Mouse (Mus musculus) retina, adult 2 months (tissue): Measurements from ENCODE around the gene Lsm14b.

Experiments used
- DNase-seq: peaks from one replicate; pipeline ENCODE4 v3.0.0-alpha.2; 2012; ENCODE audit warnings: low read depth, low spot score

Gene Lsm14b

GRCm38 (mm10) chr2:180024401-180025098 is at the start of gene Lsm14b:
Lsm14b (plus strand) TSS chr2:180024987.
- peak; percentile 97 for DNase-seq

- no peak for DNase-seq
Observed at GRCm38 (mm10) chr2:179975851-179976250, 48.9 kb upstream of the Lsm14b start.

- DNase-seq, result no peak
Observed at GRCm38 (mm10) chr2:179976295-179976627, 48.5 kb upstream of the Lsm14b start.

GRCm38 (mm10) chr2:179976628-179977343 is 48.0 kb upstream of the Lsm14b start, which contains the start of gene Taf4:
Taf4 (minus strand) TSS chr2:179976646.
- peak; percentile 80 for DNase-seq

- no peak for DNase-seq
Observed at GRCm38 (mm10) chr2:179977344-179978025, 47.3 kb upstream of the Lsm14b start.

GRCm38 (mm10) chr2:179978250-179978649 is 46.5 kb upstream of the Lsm14b start:
- DNase-seq, result no peak

- no peak for DNase-seq
Observed at GRCm38 (mm10) chr2:179979836-179980235, 45.0 kb upstream of the Lsm14b start.

- no peak for DNase-seq
Observed at GRCm38 (mm10) chr2:179980616-179981015, 44.2 kb upstream of the Lsm14b start.

- DNase-seq, result no peak
Observed at GRCm38 (mm10) chr2:179982715-179983114, 42.1 kb upstream of the Lsm14b start.

- DNase-seq, result no peak
Observed at GRCm38 (mm10) chr2:179984830-179985229, 40.0 kb upstream of the Lsm14b start.

GRCm38 (mm10) chr2:179985695-179986094 is 39.1 kb upstream of the Lsm14b start:
- DNase-seq, result no peak

- no peak for DNase-seq
Observed at GRCm38 (mm10) chr2:179986437-179987022, 38.3 kb upstream of the Lsm14b start.

GRCm38 (mm10) chr2:179989098-179989497 is 35.7 kb upstream of the Lsm14b start:
- DNase-seq, result no peak

GRCm38 (mm10) chr2:179993071-179993470 is 31.7 kb upstream of the Lsm14b start:
- DNase-seq, result no peak

GRCm38 (mm10) chr2:179998431-179998830 is 26.4 kb upstream of the Lsm14b start:
- DNase-seq, result no peak

GRCm38 (mm10) chr2:180001635-180002034 is 23.2 kb upstream of the Lsm14b start:
- DNase-seq, result no peak

- DNase-seq, result peak; percentile 75
Observed at GRCm38 (mm10) chr2:180005656-180006351, 19.0 kb upstream of the Lsm14b start.

- DNase-seq, result no peak
Observed at GRCm38 (mm10) chr2:180006352-180007017, 18.3 kb upstream of the Lsm14b start.

- DNase-seq, result no peak
Observed at GRCm38 (mm10) chr2:180010686-180011085, 14.1 kb upstream of the Lsm14b start.

GRCm38 (mm10) chr2:180011370-180011769 is 13.4 kb upstream of the Lsm14b start:
- DNase-seq, result no peak

- no peak for DNase-seq
Observed at GRCm38 (mm10) chr2:180013686-180014085, 11.1 kb upstream of the Lsm14b start.
